Mouse (Mus musculus) cerebellum, adult (tissue): ENCODE measurements around the gene Tex26.
A peak's percentile ranks its signal among the peaks of the same experiment; 100 is the strongest.

Experiments
- ATAC-seq: cut with Nextera tagmentation; 2 replicates; pipeline ENCODE4 v1.9.2; 2017; ENCODE audit warnings: mild to moderate bottlenecking, moderate library complexity, mixed read lengths; ENCODE audit not compliant: insufficient number of reproducible peaks, low FRiP score, low TSS enrichment

Tex26 gene

GRCm38 (mm10) chr5:149439531-149440179 lies at the start of gene Tex26:
Tex26 (plus strand) TSS chr5:149439660.
- ATAC-seq, result peak; percentile 60; the same call in 1 of the 2 replicates

GRCm38 (mm10) chr5:149391574-149392375 lies 47.7 kb upstream of the Tex26 start:
- ATAC-seq, result no peak

GRCm38 (mm10) chr5:149392420-149392988 lies 47.0 kb upstream of the Tex26 start:
- no peak for ATAC-seq

GRCm38 (mm10) chr5:149401446-149401975 lies 37.9 kb upstream of the Tex26 start:
- ATAC-seq, result no peak

- no peak for ATAC-seq
Measured at GRCm38 (mm10) chr5:149402029-149402428, 37.4 kb upstream of the Tex26 start.

GRCm38 (mm10) chr5:149403386-149403785 lies 36.1 kb upstream of the Tex26 start:
- ATAC-seq, result no peak

- ATAC-seq, result no peak
Measured at GRCm38 (mm10) chr5:149404710-149405109, 34.8 kb upstream of the Tex26 start.

- ATAC-seq, result no peak
Measured at GRCm38 (mm10) chr5:149406791-149407276, 32.6 kb upstream of the Tex26 start.

GRCm38 (mm10) chr5:149409502-149409901 lies 30.0 kb upstream of the Tex26 start:
- ATAC-seq, result no peak

GRCm38 (mm10) chr5:149411509-149412193 lies 27.8 kb upstream of the Tex26 start, which contains the start of gene Medag:
Medag (plus strand) TSS chr5:149411749.
- ATAC-seq, result peak; percentile 70

GRCm38 (mm10) chr5:149412194-149412575 lies 27.3 kb upstream of the Tex26 start:
- ATAC-seq, result peak; percentile 11; the same call in 1 of the 2 replicates

- no peak for ATAC-seq
Measured at GRCm38 (mm10) chr5:149412671-149413070, 26.8 kb upstream of the Tex26 start.

GRCm38 (mm10) chr5:149414369-149415167 lies 24.9 kb upstream of the Tex26 start:
- no peak for ATAC-seq

- ATAC-seq, result no peak
Measured at GRCm38 (mm10) chr5:149417381-149417780, 22.1 kb upstream of the Tex26 start.

GRCm38 (mm10) chr5:149426525-149426924 lies 12.9 kb upstream of the Tex26 start:
- ATAC-seq, result no peak

- ATAC-seq, result no peak
Measured at GRCm38 (mm10) chr5:149427277-149428060, 12.0 kb upstream of the Tex26 start.

- ATAC-seq, result no peak
Measured at GRCm38 (mm10) chr5:149428347-149428746, 11.1 kb upstream of the Tex26 start.

GRCm38 (mm10) chr5:149428810-149429255 lies 10.6 kb upstream of the Tex26 start:
- peak; percentile 49; the same call in 1 of the 2 replicates for ATAC-seq

GRCm38 (mm10) chr5:149429541-149429940 lies 9.9 kb upstream of the Tex26 start:
- ATAC-seq, result no peak
